Mouse (Mus musculus): ENCODE results near the gene Olfr376. TPM values are rescaled to one million over a fixed set of nuclear protein-coding genes. Genes with fewer than 3 reads are reported as not detected.

Olfr376 gene
- polyA plus RNA-seq (2017; shearing (Covaris generic)), result not detected

- no peak for ATAC-seq
Measured at GRCm38 (mm10) chr11:73370946-73371345, at the start of gene Olfr376. Gene Olfr376 (plus strand): TSS chr11:73371246.

GRCm38 (mm10) chr11:73323906-73324830 lies 46.9 kb upstream of the Olfr376 start:
- ATAC-seq, result no peak

- ATAC-seq, result no peak
Measured at GRCm38 (mm10) chr11:73326485-73326886, 44.6 kb upstream of the Olfr376 start.

GRCm38 (mm10) chr11:73327361-73327760 lies 43.7 kb upstream of the Olfr376 start:
- no peak for ATAC-seq

GRCm38 (mm10) chr11:73329442-73329841 lies 41.6 kb upstream of the Olfr376 start, which contains the start of the genes Aspa, Gm49340 and Spata22:
Gene Aspa (minus strand): TSS chr11:73329596.
Gene Gm49340 (plus strand): TSS chr11:73329741.
Gene Spata22 (plus strand): TSS chr11:73329741.
- ATAC-seq, result no peak

- no peak for ATAC-seq
Measured at GRCm38 (mm10) chr11:73333357-73333756, 37.7 kb upstream of the Olfr376 start.

GRCm38 (mm10) chr11:73336919-73337318 lies 34.1 kb upstream of the Olfr376 start:
- ATAC-seq, result no peak

GRCm38 (mm10) chr11:73350483-73350882 lies 20.6 kb upstream of the Olfr376 start, which contains the start of gene Olfr20:
Gene Olfr20 (plus strand): TSS chr11:73350783.
- no peak for ATAC-seq

- no peak for ATAC-seq
Measured at GRCm38 (mm10) chr11:73395374-73395773, 24.3 kb downstream of the Olfr376 start.

- ATAC-seq, result no peak
Measured at GRCm38 (mm10) chr11:73399514-73399913, 28.5 kb downstream of the Olfr376 start, which contains the start of gene Olfr1. Gene Olfr1 (minus strand): TSS chr11:73399614.

Other genes with a start within 250 kb of the Olfr376 start
- gene Haspin, start 233.0 kb upstream of the Olfr376 start, polyA plus RNA-seq (2017; shearing (Covaris generic)), result 10 to 100 TPM in 1 of 3 experiments, 1 to 10 TPM in 2; 6.7 to 11.1 (median 8.1) TPM
- gene P2rx5, start 210.8 kb upstream of the Olfr376 start, polyA plus RNA-seq (2017; shearing (Covaris generic)), result under 1 TPM in 2 of 3 experiments, not detected in 1; 0.23 to 0.24 TPM
- 10 to 100 TPM; 43.7 to 57.0 (median 49.4) TPM for gene Emc6, start 194.2 kb upstream of the Olfr376 start, polyA plus RNA-seq (2017; shearing (Covaris generic))
- 10 to 100 TPM; 20.9 to 43.7 (median 25.2) TPM for gene Tax1bp3, start 194.2 kb upstream of the Olfr376 start, polyA plus RNA-seq (2017; shearing (Covaris generic))
- gene Ctns, start 172.2 kb upstream of the Olfr376 start, polyA plus RNA-seq (2017; shearing (Covaris generic)), result 10 to 100 TPM in 2 of 3 experiments, 1 to 10 TPM in 1; 7.4 to 11.4 (median 11.3) TPM
- 1 to 10 TPM; 1.7 to 3.3 (median 2.7) TPM for gene Shpk, start 171.8 kb upstream of the Olfr376 start, polyA plus RNA-seq (2017; shearing (Covaris generic))
- not detected for gene Trpv1, start 137.0 kb upstream of the Olfr376 start, polyA plus RNA-seq (2017; shearing (Covaris generic))
- not detected for gene Trpv3, start 103.9 kb upstream of the Olfr376 start, polyA plus RNA-seq (2017; shearing (Covaris generic))
- not detected for gene Aspa, start 41.6 kb upstream of the Olfr376 start, polyA plus RNA-seq (2017; shearing (Covaris generic))
- not detected for gene Gm49340, start 41.5 kb upstream of the Olfr376 start, polyA plus RNA-seq (2017; shearing (Covaris generic))
- not detected for gene Spata22, start 41.5 kb upstream of the Olfr376 start, polyA plus RNA-seq (2017; shearing (Covaris generic))
- gene Olfr20, start 20.5 kb upstream of the Olfr376 start, polyA plus RNA-seq (2017; shearing (Covaris generic)), result not detected
- not detected for gene Olfr1, start 28.4 kb downstream of the Olfr376 start, polyA plus RNA-seq (2017; shearing (Covaris generic))
- gene Olfr378, start 57.2 kb downstream of the Olfr376 start, polyA plus RNA-seq (2017; shearing (Covaris generic)), result not detected
- gene Olfr380, start 86.3 kb downstream of the Olfr376 start, polyA plus RNA-seq (2017; shearing (Covaris generic)), result not detected
- gene Olfr381, start 120.4 kb downstream of the Olfr376 start, polyA plus RNA-seq (2017; shearing (Covaris generic)), result not detected
- not detected for gene Olfr382, start 146.0 kb downstream of the Olfr376 start, polyA plus RNA-seq (2017; shearing (Covaris generic))
- gene Olfr385, start 221.8 kb downstream of the Olfr376 start, polyA plus RNA-seq (2017; shearing (Covaris generic)), result not detected
- gene Olfr384, start 227.3 kb downstream of the Olfr376 start, polyA plus RNA-seq (2017; shearing (Covaris generic)), result not detected